Mouse (Mus musculus): ENCODE results near the gene Slc35a2.
"Not testable (repeated sequence)": the region's sequence is repeated elsewhere in the genome, so short reads cannot be mapped to it uniquely, and the experiment has no call there.

Slc35a2 gene

DNA sequence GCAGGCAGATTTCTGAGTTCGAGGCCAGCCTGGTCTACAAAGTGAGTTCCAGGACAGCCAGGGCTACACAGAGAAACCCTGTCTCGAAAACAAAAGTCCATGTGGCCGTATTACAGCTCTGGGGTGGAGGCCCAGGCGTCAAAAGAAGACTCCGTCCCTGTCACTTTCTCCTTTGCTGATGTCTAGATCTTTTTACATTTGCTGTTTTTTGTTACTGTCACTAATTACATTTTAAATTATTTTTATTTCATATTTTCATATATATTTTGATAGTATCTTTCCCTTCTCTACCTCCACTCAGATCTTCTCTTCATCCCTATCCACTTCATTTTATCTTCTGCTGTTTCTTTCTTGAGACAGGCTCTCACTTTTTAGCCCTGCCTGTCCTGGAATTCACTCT is 23.9 kb downstream of the Slc35a2 start, which contains the start of gene Gm10491:
Gene Gm10491, minus strand, starts transcription at position 101 of the 400 bp plus-strand sequence.
- no peak for DNase-seq (ENCODE audit: low spot score)

DNA sequence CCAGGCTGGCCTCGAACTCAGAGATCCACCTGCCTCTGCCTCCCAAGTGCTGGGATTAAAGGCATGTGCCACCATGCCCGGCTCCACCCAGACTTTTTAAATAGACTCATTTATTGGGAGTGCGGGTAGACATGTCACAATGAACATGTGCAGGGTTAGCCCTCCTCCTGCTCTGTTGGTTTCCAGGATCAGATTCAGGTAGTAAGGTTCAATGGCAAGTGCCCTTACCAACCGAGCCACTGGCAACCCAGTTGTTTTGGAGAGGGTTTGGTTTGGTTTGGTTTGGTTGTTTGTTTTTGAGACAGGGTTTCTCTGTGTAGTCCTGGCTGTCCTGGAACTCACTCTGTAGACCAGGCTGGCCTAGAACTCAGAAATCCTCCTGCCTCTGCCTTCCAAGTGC is 25.4 kb downstream of the Slc35a2 start, which contains the start of gene Gm10490:
Gene Gm10490, plus strand, starts transcription at position 301 of the 400 bp plus-strand sequence.
- DNase-seq (ENCODE audit: low spot score): not testable (repeated sequence)

DNA sequence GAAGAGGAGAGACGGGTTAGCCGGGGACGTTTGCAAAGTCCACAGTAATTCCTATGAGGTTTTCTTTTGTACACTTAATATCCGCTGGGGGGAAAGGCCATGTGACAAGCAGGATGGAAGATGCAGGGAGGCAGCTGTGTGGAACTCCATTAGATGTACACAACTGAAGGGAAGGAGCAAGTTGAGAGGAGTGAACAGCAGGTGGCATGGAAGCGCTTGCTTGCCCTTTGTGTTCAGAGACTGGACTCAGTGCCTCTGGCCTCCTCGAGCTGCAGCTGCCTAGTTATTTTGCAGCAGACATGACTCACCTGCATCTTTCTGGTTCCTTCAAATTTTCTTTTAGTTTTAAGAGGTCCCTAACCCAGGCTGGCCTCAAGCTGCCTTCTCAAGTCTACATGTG is 26.6 kb downstream of the Slc35a2 start:
- DNase-seq (ENCODE audit: low spot score): no peak

DNA sequence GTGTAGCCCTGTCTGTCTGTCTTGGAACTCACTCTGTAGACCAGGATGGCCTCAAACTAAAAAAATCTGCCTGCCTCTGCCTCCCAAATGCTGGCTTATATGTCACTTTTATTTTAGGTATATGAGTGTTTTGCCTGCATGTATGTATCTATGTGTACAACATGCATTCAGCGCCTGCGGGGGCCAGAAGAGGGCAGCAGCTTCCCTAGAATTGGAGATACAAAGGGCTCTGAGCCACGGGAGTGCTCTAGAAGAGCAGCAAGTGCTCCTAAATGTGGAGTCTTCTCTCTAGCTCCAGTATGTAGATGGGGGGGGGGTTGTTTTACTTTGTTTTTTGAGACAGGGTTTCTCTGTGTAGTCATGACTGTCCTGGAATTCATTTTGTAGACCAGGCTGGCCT is 31.8 kb downstream of the Slc35a2 start:
- DNase-seq (ENCODE audit: low spot score): peak; percentile 37

DNA sequence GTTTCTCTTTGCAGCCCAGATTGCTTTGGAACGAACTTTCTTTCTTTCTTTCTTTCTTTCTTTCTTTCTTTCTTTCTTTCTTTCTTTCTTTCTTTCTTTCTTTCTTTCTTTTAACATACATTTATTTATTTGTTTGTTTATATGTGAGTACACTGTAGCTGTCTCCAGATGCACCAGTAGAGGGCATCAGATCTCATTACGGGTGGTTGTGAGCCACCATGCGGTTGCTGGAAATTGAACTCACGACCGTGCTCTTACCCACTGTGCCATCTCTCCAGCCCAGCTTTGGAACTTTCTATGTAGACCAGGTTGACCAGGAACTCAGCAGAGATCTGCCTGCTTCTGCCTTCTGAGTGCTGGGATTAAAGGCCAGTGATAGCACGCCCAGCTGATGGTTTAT is 34.1 kb downstream of the Slc35a2 start:
- not testable (repeated sequence) for DNase-seq (ENCODE audit: low spot score)

DNA sequence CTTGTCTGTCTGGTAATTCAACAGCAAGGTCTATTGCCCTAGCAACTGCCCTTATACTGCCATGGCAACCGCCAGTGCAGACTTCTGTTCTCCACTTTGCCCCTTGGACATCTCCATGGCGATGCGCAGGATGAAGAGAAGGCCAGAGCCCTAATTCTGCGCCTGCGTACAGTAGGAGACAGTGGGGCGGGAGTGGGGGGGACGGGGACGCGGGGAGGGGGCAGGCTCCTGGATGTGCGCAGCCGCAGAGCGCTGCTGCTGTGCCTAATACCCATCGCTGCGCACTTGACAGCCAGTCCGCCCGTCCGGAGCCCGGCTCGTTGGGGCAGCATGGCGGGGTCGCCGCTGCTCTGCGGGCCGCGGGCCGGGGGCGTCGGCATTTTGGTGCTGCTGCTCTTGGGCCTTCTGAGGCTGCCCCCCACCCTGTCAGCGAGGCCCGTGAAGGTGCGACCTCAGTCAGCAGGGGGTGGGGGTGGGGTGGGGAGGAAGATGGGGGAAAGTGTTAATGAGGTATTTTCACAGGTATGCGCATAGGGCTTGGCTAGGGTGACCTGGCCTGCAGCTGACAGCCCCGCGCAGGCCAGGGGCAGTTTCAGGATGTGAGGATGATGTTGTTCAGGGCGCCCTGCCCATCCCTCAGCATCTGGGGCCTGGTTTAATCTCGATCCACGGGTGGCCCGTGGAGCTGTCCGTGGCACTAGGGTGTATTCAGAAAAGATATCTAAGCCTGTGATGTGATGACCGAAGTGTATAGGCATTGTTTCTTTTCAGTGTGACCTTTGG is 36.0 kb downstream of the Slc35a2 start, which contains the start of gene Pcsk1n:
Gene Pcsk1n, plus strand, starts transcription at position 222 of the 783 bp plus-strand sequence.
- DNase-seq (ENCODE audit: low spot score): no peak

DNA sequence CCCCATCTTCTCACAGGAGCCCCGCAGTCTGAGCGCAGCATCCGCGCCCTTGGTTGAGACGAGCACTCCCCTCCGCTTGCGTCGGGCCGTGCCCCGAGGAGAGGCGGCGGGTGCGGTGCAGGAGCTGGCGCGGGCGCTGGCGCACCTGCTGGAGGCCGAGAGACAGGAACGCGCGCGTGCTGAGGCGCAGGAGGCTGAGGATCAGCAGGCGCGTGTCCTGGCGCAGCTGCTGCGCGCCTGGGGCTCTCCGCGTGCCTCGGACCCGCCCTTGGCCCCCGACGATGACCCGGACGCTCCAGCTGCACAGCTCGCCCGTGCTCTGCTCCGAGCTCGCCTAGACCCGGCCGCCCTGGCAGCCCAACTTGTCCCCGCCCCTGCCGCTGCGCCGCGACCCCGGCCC is 38.2 kb downstream of the Slc35a2 start:
- DNase-seq (ENCODE audit: low spot score): no peak

DNA sequence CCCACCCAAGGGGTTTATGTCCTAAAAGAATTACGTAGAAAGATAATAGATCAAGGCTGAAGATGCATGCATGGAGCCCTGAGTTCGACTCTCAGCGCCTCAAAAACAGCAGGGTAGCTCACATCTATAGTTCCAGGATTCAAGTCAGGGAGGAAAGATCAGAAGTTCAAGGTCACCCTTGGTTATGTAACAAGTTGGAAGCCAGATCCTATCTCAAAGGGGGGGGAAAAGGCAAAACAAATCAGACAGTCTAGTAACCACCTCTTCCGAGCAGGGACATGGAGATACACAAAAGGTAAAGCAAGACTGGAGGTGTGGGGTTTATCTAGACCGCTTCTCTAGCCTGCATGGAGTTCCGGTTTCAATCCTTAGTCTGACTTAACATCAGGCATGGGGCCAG is 42.4 kb downstream of the Slc35a2 start:
- DNase-seq (ENCODE audit: low spot score): no peak

DNA sequence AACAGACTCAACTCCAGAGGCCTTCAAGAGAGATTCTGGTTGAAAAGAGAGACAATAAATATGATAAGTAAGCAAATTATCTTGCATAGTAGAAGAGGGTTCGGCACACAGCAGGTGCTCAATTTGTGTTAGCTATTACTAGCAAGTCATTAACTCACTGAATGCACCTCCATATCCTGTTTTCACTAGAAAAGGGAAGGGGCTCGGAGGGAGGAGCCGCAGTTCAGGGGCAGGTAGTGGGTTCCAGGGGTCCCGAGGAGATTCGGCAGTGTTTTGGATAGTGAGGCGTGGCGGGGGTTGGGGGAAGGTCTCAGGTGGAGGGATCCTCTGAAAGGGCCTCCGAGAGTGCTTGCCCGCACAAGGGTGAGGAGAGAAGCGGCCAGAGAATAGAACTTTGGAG is 43.3 kb downstream of the Slc35a2 start:
- DNase-seq (ENCODE audit: low spot score): no peak

DNA sequence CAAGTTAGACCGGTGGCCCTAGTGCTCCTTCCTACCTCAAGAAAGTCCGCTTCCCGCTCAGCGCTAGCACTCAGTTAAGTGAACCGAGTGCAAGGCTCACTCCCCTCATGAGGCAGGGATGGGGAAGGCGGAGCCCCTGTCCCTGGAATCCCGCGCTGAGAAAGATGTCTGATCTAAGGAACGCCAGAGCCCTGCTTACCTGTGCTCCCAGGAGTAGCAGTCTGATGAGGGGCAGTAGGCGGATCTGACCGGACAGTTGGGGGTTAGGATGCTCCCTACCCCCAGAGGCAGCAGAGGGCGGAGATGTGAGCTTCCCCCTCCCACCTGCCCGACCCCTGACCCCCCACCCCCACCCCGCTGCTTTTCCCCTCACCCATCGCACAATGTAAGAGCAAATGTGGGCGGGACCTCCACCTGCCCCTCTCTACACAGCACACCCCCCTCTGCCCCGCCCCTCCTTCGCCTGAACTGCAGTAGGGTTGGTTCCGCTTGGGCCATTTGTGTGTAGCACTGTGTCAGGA is 44.5 kb downstream of the Slc35a2 start, which contains the start of gene Eras:
Gene Eras, minus strand, starts transcription at position 338 of the 521 bp plus-strand sequence.
- DNase-seq (ENCODE audit: low spot score): no peak

DNA sequence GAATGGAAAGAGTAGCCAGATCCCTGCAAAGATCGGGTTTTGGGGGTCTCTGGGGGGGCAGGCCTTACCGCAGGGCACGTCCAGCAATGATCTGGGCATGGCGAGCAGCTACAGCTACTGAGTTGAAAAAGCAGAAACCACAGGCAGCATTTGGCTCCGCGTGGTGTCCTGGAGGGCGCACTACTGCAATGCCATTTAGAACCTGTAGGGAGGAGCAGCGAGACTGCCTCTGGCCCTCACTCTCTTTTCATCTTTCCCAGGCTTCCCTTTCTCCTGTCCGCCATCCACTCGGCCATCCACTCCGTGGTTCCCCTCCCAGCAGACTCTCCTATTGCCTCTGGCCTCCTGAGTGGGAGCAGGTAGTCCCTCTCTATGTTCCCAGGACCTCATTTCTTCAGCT is 53.0 kb downstream of the Slc35a2 start:
- DNase-seq (ENCODE audit: low spot score): no peak

DNA sequence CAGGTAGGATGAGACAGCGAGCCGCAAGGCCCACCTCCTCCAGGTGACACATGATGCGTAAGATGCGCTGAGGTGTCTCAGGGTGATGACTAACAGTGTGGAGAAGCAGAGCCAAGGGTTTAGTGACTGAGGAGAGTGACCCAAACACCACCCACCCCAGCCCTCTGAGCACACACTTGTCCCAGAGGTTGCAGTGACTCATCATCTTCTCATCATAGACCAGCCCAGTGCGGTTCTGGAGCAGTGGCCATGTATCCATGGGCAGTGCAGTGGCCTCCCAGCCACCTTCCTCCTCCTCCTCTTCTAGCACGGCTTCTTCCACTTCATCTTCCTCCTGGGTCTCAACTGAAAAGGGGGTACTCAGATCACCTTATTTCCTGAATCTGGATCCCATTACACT is 53.8 kb downstream of the Slc35a2 start:
- no peak for DNase-seq (ENCODE audit: low spot score)
